Mouse (Mus musculus) CH12.LX (cell line): ENCODE results near the gene Arl15.

Source experiments
- CTCF ChIP-seq, 2 experiments: IDR thresholded peaks in 1 of 2; conservative IDR thresholded peaks in 1 of 2; 2 replicates each; pipeline ENCODE4 v1.5.1; 2011 to 2012; ENCODE audit warnings: low read depth in 2 of 2, low read length in 2 of 2, improper control_type of control experiment in 1 of 2, inconsistent platforms in 1 of 2, mild to moderate bottlenecking in 1 of 2, moderate library complexity in 1 of 2
- E2F4 ChIP-seq: IDR thresholded peaks from 2 replicates; pipeline ENCODE4 v1.6.1; 2011; ENCODE audit warnings: low read depth, low read length, improper control_type of control experiment; ENCODE audit not compliant: insufficient replicate concordance
- MAX ChIP-seq: IDR thresholded peaks from 2 replicates; pipeline ENCODE4 v1.6.1; 2011; ENCODE audit warnings: low read length, improper control_type of control experiment
- NRF1 ChIP-seq: IDR thresholded peaks from 2 replicates; pipeline ENCODE4 v1.6.1; 2014; ENCODE audit warnings: low read depth, mild to moderate bottlenecking, inconsistent platforms, low read length, improper control_type of control experiment, moderate library complexity
- SMC3 ChIP-seq: IDR thresholded peaks from 2 replicates; pipeline ENCODE4 v1.6.1; 2011; ENCODE audit warnings: low read depth, low read length, improper control_type of control experiment
- USF2 ChIP-seq: conservative IDR thresholded peaks from 2 replicates; pipeline ENCODE4 v1.6.1; 2011; ENCODE audit warnings: low read depth, low read length, improper control_type of control experiment
- ZC3H11A ChIP-seq: IDR thresholded peaks from 2 replicates; pipeline ENCODE4 v1.6.1; 2012; ENCODE audit warnings: low read depth, mild to moderate bottlenecking, inconsistent platforms, low read length, improper control_type of control experiment
- ZNF384 ChIP-seq: IDR thresholded peaks from 2 replicates; pipeline ENCODE4 v1.6.1; 2012; ENCODE audit warnings: low read depth, low read length, improper control_type of control experiment, inconsistent platforms

- TF ChIP-seq SMC3 (no peak), NRF1 (no peak), CTCF (conservative IDR thresholded peaks at IDR 0.05 in 1 of 2, IDR thresholded peaks at IDR 0.05 in 1 of 2; ENCODE audit: low read depth in 2 of 2, low read length in 2 of 2) (no peak), MAX (no peak), USF2 (no peak), E2F4 (no peak), ZNF384 (no peak), ZC3H11A (no peak)
Observed at GRCm38 (mm10) chr13:113972401-113972800, 178.1 kb downstream of the Arl15 start.
